Mouse (Mus musculus) erythroblast, embryonic 14.5 days (primary cell): ENCODE results near the gene Nav2.

ENCODE experiments used
- GATA1 ChIP-seq: IDR thresholded peaks from 2 replicates; pipeline ENCODE4 v1.6.1; 2012; ENCODE audit warnings: low read length, inconsistent platforms, mixed read lengths
- TAL1 ChIP-seq: IDR thresholded peaks from 3 replicates; pipeline ENCODE4 v1.6.1; 2012; ENCODE audit warnings: low read length, inconsistent platforms, mixed read lengths

GRCm38 (mm10) chr7:49014480-49014879 lies 106.0 kb downstream of the Nav2 start:
- TF ChIP-seq TAL1 = no peak
- TF ChIP-seq GATA1 = no peak
